Comparison of ENCODE assay signal across 1 mouse cellular context in genomic region chr17:56217670-56218069, GRCm38 (mm10).
TF ChIP-seq lines count a peak whose summit lies in the region.

No protein-coding gene starts in this region.

TF ChIP-seq in MEL, 35 proteins besides CTCF, POLR2A, EP300 and RAD21 (continued from another document):
- no peak for TF ChIP-seq USF2 (IDR thresholded peaks at IDR 0.05; ENCODE audit: borderline replicate concordance in 1 of 2, insufficient read depth in 1 of 2, low read depth in 1 of 2, low read length in 2 of 2)
- no peak for TF ChIP-seq ETS1 (IDR thresholded peaks at IDR 0.05; ENCODE audit: low read depth, low read length)
- no peak for TF ChIP-seq CHD1 (IDR thresholded peaks at IDR 0.05; ENCODE audit: low read depth, low read length)
- TF ChIP-seq TAL1 (IDR thresholded peaks at IDR 0.05; ENCODE audit: low read length) = no peak
- no peak for TF ChIP-seq JUND (IDR thresholded peaks at IDR 0.05; ENCODE audit: low read depth, low read length)
- no peak for TF ChIP-seq MYB (IDR thresholded peaks at IDR 0.05; ENCODE audit: low read depth, low read length)
- TF ChIP-seq ZNF384 (IDR thresholded peaks at IDR 0.05; ENCODE audit: low read depth, low read length) = no peak
- TF ChIP-seq ZC3H11A (IDR thresholded peaks at IDR 0.05; ENCODE audit: low read depth, low read length) = no peak
- no peak for TF ChIP-seq KAT2A (conservative IDR thresholded peaks at IDR 0.05; ENCODE audit: low read depth, low read length)
- TF ChIP-seq HCFC1 (IDR thresholded peaks at IDR 0.05; ENCODE audit: low read depth, low read length) = no peak
- TF ChIP-seq BHLHE40 (IDR thresholded peaks at IDR 0.05; ENCODE audit: borderline replicate concordance, low read depth, low read length) = no peak
- TF ChIP-seq GABPA (IDR thresholded peaks at IDR 0.05; ENCODE audit: low read depth, low read length) = no peak
- no peak for TF ChIP-seq E2F4 (IDR thresholded peaks at IDR 0.05; ENCODE audit: borderline replicate concordance, low read depth, low read length)
- no peak for TF ChIP-seq RCOR1 (IDR thresholded peaks at IDR 0.05; ENCODE audit: low read depth, low read length)
